Mouse (Mus musculus) lung, postnatal 0 days (tissue): ENCODE measurements at regions not wholly inside any gene's neighbourhood (a gene's known extent, or its start where the extent isn't known, plus 50 kb on each side); places are given as distances from the start of the nearest gene placed in this dataset.

Experiments used
- ATAC-seq: fragments of 200-750 bp; cut with Nextera tagmentation; 2 replicates; pipeline ENCODE4 v1.8.0; 2017; ENCODE audit warnings: moderate library complexity
- DNase-seq: peaks from one replicate; pipeline ENCODE4 v3.0.0-alpha.2; 2016; ENCODE audit warnings: low spot score
- H3K27ac ChIP-seq: fragments of 300-500 bp; sonication (generic); 2 replicates; pipeline ENCODE4 v1.5.1; 2014; ENCODE audit warnings: antibody characterized with exemption, mild to moderate bottlenecking, low read length, mixed read lengths
- H3K27me3 ChIP-seq: fragments of 300-500 bp; sonication (generic); replicated peaks from 2 replicates; pipeline ENCODE4 v1.6.1; 2014; ENCODE audit warnings: low read length, mixed read lengths; ENCODE audit not compliant: insufficient read depth
- H3K36me3 ChIP-seq: fragments of 300-500 bp; sonication (generic); 2 replicates; pipeline ENCODE4 v1.6.1; 2014; ENCODE audit warnings: low read length, mixed read lengths; ENCODE audit not compliant: insufficient read depth
- H3K4me1 ChIP-seq: fragments of 300-500 bp; sonication (generic); 2 replicates; pipeline ENCODE4 v1.6.1; 2014; ENCODE audit warnings: antibody characterized with exemption, low read depth, low read length, mixed read lengths; ENCODE audit not compliant: insufficient read depth
- H3K4me2 ChIP-seq: fragments of 300-500 bp; sonication (generic); replicated peaks from 2 replicates; pipeline ENCODE4 v1.6.1; 2014; ENCODE audit warnings: low read depth, mild to moderate bottlenecking, low read length, moderate library complexity, mixed read lengths
- H3K4me3 ChIP-seq: fragments of 300-500 bp; sonication (generic); 2 replicates; pipeline ENCODE4 v1.5.1; 2014; ENCODE audit warnings: low read depth, low read length
- H3K9ac ChIP-seq: fragments of 300-500 bp; sonication (generic); replicated peaks from 2 replicates; pipeline ENCODE4 v1.6.1; 2014; ENCODE audit warnings: low read depth, mild to moderate bottlenecking
- H3K9me3 ChIP-seq: fragments of 300-500 bp; sonication (generic); 2 replicates; pipeline ENCODE4 v1.6.1; 2016; ENCODE audit warnings: low read length, mixed read lengths
- CTCF ChIP-seq: IDR thresholded peaks from 2 replicates; pipeline ENCODE4 v1.5.1; 2016; ENCODE audit warnings: antibody characterized with exemption, mild to moderate bottlenecking
- EP300 ChIP-seq: IDR thresholded peaks from 2 replicates; pipeline ENCODE4 v1.6.1; 2016; ENCODE audit warnings: antibody characterized with exemption, mild to moderate bottlenecking, control low read depth
- WGBS: fragments of 180-500 bp; shearing (Covaris S2); extraction: QIAGEN DNeasy Blood & Tissue Kit; methylation state at CpG from one replicate; pipeline ENCODE4 v1.1.7; 2014; 5-methylcytosine and 5-hydroxymethylcytosine counted together

DNA sequence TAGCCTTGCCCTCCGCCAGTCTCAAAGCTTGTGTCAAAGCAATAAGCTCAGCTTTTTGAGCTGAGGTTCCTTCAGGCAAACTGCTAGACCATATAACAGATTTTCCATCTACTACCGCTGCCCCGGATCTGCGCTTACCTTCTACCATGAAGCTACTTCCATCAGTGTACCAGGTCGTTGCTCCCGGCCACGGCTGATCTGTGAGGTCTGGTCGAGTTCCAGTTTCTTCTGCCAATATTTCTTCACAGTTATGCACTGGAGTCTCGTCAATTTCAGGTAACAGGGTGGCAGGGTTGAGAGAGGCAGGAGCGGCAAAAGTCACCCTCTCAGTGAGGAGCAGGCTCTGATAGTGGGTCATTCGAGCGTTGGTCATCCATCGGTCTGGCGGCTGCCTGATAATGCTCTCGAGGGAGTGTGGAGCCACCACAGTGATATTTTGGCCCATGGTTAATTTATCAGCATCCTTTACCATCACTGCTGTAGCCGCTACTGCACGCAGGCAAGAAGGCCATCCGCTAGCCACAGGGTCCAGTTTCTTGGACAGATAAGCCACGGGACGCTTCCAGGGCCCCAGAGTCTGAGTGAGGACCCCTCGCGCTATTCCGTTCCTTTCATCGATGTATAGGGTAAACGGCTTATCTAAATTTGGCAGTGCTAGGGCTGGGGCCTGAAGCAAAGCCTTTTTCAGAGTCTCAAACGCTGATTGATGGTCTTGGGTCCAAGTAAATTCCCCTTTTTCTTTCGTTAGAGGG, 276.0 kb downstream of the Gm21863 start:
- Histone ChIP-seq H3K4me2 (no peak overlapping the region), H3K9ac (no peak overlapping the region), H3K27ac (no peak overlapping the region), H3K4me3 (no peak overlapping the region), H3K36me3 (no peaks in the 10 kb centered on the region), H3K9me3 (peaks cover 74% of the 10 kb centered on the region), H3K4me1 (no peaks in the 10 kb centered on the region), H3K27me3 (no peaks in the 10 kb centered on the region)
- WGBS, result 64% methylated on average over 27 of the region's 27 CpGs
- TF ChIP-seq EP300 (no peak), CTCF (no peak)
- DNase-seq (peak; percentile 5), ATAC-seq (no peak)

DNA sequence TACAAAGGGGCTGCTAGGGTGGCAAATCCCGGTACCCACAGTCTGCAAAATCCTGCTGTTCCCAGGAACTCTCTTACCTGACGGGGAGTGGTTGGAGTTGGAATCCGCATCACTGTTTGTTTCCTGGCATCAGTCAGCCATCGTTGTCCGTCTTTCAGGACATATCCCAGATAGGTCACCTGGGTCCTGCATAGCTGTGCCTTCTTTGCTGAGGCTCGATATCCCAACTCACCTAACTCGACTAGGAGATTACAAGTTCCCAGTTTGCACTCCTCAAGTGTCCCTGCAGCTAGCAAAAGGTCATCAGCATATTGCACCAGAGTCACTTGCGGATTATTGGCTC, 276.6 kb downstream of the Gm21863 start:
- no peak for TF ChIP-seq CTCF
- no peak for TF ChIP-seq EP300
- no peak for DNase-seq

DNA sequence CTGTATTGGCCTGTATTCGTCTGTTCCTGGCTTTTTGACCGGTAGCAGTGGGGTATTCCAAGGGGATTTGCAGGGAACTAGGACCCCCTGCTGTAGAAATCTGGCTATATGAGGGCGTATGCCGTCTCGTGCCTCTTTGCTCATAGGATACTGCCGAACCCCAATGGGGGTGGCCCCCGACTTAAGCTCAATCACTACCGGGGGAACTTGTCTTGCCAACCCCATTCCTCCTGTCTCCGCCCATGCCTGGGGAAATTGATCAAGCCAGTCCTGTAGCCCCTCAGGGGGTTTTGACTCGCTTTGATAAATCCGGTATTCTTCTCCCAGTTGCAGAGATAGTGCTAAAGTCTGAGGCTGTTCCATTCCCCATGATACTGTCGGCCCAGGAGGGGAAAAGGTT, 277.2 kb downstream of the Gm21863 start:
- Histone ChIP-seq H3K9me3 (peaks cover 74% of the 10 kb centered on the region), H3K9ac (no peak overlapping the region), H3K27ac (no peak overlapping the region), H3K4me1 (no peaks in the 10 kb centered on the region), H3K4me3 (0 out of 2 replicates have a peak overlapping the region, but pooled peaks have one; percentile 3), H3K27me3 (no peaks in the 10 kb centered on the region), H3K36me3 (no peaks in the 10 kb centered on the region), H3K4me2 (no peak overlapping the region)
- DNase-seq (peak; percentile 15), ATAC-seq (peak; percentile 22; the same call in 1 of the 2 replicates)
- no peak for TF ChIP-seq CTCF
- WGBS, result 66% methylated on average over 12 of the region's 12 CpGs

More for the DNA sequence above, 276.6 kb downstream of the Gm21863 start:
- Histone ChIP-seq H3K27ac (no peak overlapping the region), H3K4me3 (no peak overlapping the region), H3K9me3 (peaks cover 74% of the 10 kb centered on the region), H3K36me3 (no peaks in the 10 kb centered on the region), H3K4me2 (no peak overlapping the region), H3K9ac (no peak overlapping the region), H3K4me1 (no peaks in the 10 kb centered on the region), H3K27me3 (no peaks in the 10 kb centered on the region)
- ATAC-seq, result no peak
- WGBS, result 66% methylated on average over 8 of the region's 8 CpGs

DNA sequence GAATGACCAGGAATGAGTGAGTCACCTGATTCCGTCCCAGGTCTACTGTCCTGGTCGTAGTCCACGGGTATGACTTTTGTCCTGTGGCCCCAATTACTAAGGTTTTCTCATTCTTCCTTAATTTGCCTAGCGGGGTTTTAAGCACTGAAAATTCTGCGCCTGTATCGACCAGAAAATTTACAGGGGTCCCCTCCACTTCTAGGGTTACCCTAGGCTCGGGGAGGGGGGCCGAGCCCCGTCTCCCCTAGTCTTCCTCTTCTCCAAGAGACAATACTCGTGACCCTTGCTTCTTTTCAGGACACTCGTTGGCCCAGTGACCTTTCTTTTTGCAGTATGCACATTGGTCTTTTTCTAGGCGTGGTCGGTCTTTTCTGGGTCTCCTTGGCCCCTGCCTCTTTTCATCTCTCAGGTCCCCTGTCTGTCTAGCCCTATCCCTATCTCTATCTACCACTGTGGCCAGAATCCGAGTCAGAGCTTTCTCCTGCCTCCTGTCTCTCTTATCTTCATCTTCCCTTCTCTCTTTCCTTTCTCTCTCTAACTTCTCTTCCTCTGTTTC, 277.8 kb downstream of the Gm21863 start:
- Histone ChIP-seq H3K27ac (no peak overlapping the region), H3K4me2 (no peak overlapping the region), H3K36me3 (no peaks in the 10 kb centered on the region), H3K27me3 (no peaks in the 10 kb centered on the region), H3K9me3 (peaks cover 69% of the 10 kb centered on the region), H3K4me3 (peak overlapping the region; percentile 3; the same call in 1 of the 2 replicates), H3K4me1 (no peaks in the 10 kb centered on the region), H3K9ac (no peak overlapping the region)
- WGBS, result 62% methylated on average over 14 of the region's 14 CpGs
- peak; percentile 4 for DNase-seq
- peak; percentile 6; the same call in 1 of the 2 replicates for ATAC-seq
- no peak for TF ChIP-seq EP300
- TF ChIP-seq CTCF, result no peak

DNA sequence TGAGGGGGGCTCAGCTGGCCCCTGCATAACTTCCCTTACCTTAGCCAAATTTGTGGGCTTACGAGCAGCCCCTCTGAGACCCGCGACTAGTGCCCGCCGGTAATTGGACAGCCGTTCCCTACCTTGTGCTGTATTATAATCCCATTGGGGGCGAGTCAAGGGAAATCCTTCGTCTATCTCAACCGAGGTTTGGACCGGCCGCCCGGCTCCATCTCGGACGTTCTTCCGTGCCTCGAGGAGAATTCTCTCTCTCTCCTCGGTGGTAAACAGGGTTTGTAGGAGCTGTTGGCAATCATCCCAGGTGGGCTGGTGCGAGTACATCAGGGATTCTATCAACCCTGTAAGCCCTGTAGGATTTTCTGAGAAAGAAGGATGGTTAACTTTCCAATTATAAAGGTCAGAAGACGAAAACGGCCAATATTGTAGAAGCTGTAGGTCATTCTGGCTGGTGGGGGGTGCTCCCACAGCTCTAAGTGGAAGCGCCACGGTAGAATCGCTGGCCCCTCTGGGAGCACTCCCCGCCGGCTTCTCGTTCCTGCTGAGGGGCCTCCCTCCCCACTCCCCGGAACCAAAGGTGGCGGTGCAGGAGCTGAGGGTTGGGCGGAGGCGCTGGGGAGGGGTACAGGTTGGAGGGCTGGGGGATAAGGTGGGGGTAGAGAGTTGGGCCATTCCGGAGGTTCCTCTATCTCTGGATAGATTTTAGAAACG, 278.6 kb downstream of the Gm21863 start:
- H3K9me3 ChIP-seq, result peaks cover 61% of the 10 kb centered on the region
- H3K36me3 ChIP-seq, result no peaks in the 10 kb centered on the region
- 69% methylated on average over 32 of the region's 32 CpGs for WGBS
- peak; percentile 6 for DNase-seq
- H3K27me3 ChIP-seq, result no peaks in the 10 kb centered on the region
- H3K4me1 ChIP-seq, result no peaks in the 10 kb centered on the region
- no peak overlapping the region for H3K9ac ChIP-seq
- TF ChIP-seq EP300 (no peak), CTCF (no peak)
- ATAC-seq, result peak; percentile 39
- no peak overlapping the region for H3K4me2 ChIP-seq
- H3K27ac ChIP-seq, result no peak overlapping the region
- H3K4me3 ChIP-seq, result no peak overlapping the region

DNA sequence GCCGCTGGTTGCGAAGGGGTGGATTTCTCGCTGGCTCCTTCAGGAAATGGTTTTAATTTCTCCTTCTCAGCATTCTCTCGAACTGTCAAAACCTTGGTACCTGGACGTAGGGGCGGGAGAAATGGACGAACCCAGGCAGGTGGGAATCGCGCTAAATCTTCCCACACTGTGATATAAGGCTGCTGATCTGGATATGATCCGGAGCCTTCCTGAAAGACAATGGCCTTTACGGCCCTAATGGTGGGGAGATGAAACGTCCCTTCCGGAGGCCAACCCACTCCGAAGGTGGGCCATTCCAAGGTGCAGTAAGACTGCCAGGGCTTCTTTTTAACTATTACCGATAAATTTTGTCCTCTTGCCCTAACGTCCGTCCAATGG, 279.1 kb downstream of the Gm21863 start:
- no peaks in the 10 kb centered on the region for H3K36me3 ChIP-seq
- no peak overlapping the region for H3K27ac ChIP-seq
- peak; percentile 8 for DNase-seq
- peak; percentile 19; the same call in 1 of the 2 replicates for ATAC-seq
- H3K27me3 ChIP-seq, result no peaks in the 10 kb centered on the region
- no peak overlapping the region for H3K4me2 ChIP-seq
- H3K4me3 ChIP-seq, result no peak overlapping the region
- no peak overlapping the region for H3K9ac ChIP-seq
- TF ChIP-seq EP300 (no peak), CTCF (no peak)
- peaks cover 55% of the 10 kb centered on the region for H3K9me3 ChIP-seq
- no peaks in the 10 kb centered on the region for H3K4me1 ChIP-seq
- WGBS, result 65% methylated on average over 17 of the region's 17 CpGs
